Mouse (Mus musculus) kidney, adult 18-20 months (tissue): ENCODE data around the gene Gm26661.

ENCODE experiments used
- DNase-seq: peaks from one replicate; pipeline ENCODE4 v3.0.0; 2021

Gene Gm26661

GRCm38 (mm10) chr14:7821341-7821740, 30.0 kb downstream of the Gm26661 start:
- DNase-seq = no peak

GRCm38 (mm10) chr14:7822693-7823092, 31.3 kb downstream of the Gm26661 start:
- no peak for DNase-seq

- peak; percentile 86 for DNase-seq
Measured at GRCm38 (mm10) chr14:7824651-7825268, 33.4 kb downstream of the Gm26661 start.

- DNase-seq = peak; percentile 75
Measured at GRCm38 (mm10) chr14:7826151-7826937, 35.0 kb downstream of the Gm26661 start.

GRCm38 (mm10) chr14:7829181-7829580, 37.8 kb downstream of the Gm26661 start:
- DNase-seq = peak; percentile 23

- DNase-seq = no peak
Measured at GRCm38 (mm10) chr14:7831770-7832439, 40.5 kb downstream of the Gm26661 start.

GRCm38 (mm10) chr14:7832440-7832783, 41.0 kb downstream of the Gm26661 start:
- no peak for DNase-seq

- no peak for DNase-seq
Measured at GRCm38 (mm10) chr14:7833458-7833857, 42.1 kb downstream of the Gm26661 start.

- no peak for DNase-seq
Measured at GRCm38 (mm10) chr14:7838564-7839089, 47.2 kb downstream of the Gm26661 start.

- DNase-seq = no peak
Measured at GRCm38 (mm10) chr14:7839950-7840514, 48.6 kb downstream of the Gm26661 start.
